Comparison of ENCODE assay signal across 8 mouse cellular contexts in the genomic region with DNA sequence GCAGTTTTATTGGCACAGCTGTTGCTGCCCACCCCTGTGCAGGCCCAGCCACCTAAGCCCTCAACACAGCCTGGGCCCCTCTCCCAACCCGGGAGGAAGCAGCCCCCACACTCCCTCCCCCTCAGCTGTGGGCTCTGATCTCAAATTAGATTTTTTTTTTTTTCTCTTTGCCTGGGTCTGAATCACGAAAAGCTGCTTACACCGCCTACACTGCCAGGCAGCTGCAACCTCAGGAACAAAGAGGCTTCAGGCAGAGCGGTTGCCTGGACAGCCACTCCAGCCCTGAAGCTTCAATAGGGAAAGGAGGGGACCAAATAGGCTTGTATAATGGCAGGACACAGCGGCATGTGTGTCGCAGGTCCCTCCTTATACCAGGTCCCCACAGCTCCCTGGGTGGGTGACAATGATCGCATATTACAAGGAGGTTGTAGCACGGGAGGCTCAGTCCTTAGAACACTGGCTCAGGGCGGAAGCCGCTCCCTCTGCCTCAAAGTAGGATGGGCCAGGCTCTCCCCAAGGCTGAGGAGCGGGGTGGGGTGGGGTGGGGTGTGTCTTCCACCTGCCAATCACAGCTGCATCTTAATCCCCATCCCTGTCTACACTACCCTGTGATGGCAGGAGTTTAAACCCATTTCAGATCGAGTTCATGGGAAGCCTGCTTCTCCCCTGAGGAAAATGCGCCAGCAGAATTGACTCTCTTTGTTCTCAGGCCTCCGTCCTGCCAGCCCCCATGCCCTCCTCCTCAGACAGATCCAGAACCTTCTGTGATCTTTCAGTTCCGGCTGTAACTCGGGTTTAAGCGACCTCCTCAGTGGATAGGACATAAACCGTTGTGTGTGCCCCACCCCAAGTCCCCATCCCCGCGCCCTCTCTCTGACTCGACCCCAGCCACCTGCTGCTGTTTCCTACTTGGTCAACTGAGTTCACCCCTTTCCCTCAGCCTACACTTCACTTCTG. TPM values are rescaled to one million over a fixed set of nuclear protein-coding genes. Genes with fewer than 3 reads are reported as not detected.
A peak's percentile ranks its signal among the peaks of the same experiment; 100 is the strongest.
DNase-seq lines count a peak whose midpoint lies in the region; ATAC-seq and TF ChIP-seq lines count a peak whose summit lies in the region.

No protein-coding gene starts in this region.

- TF ChIP-seq CTCF in midbrain, postnatal 0 days (IDR thresholded peaks at IDR 0.05), result no peak
- no peak for TF ChIP-seq CTCF in gastrocnemius, adult 2 months (IDR thresholded peaks at IDR 0.05)

- intact Hi-C loops in heart, postnatal 10 days (cut with DNase I), result no loop called here
- intact Hi-C loops in gastrocnemius, adult 2 months (cut with DNase I), result no loop called here

- no peak for DNase-seq in heart, postnatal 10 days
- peak; percentile 69 for DNase-seq in c-Kit-negative CD71-positive TER-119-positive erythroid progenitor cells, embryonic 14.5 days (ENCODE audit: low read depth, low spot score)
- DNase-seq in frontal cortex, postnatal 10 days (ENCODE audit: low spot score in 2 of 2), result peak; percentile 72 to 82
- peak; percentile 71 to 92 for DNase-seq in left cerebral cortex, adult 8-10 months (ENCODE audit: low spot score in 2 of 2)
- DNase-seq in midbrain, postnatal 0 days (ENCODE audit: low spot score), result peak; percentile 83
- peak; percentile 81 for DNase-seq in thymus, postnatal 0 days (ENCODE audit: low spot score)
- no peak for DNase-seq in gastrocnemius, adult 2 months

- no peaks in the 10 kb centered on the region for H3K36me3 ChIP-seq in heart, embryonic 15.5 days
- H3K36me3 ChIP-seq in midbrain, postnatal 0 days (ENCODE audit: insufficient read depth, low read length), result no peaks in the 10 kb centered on the region

- H3K4me2 ChIP-seq in heart, embryonic 15.5 days, result peak overlapping the region; percentile 14; the same call in 1 of the 2 replicates
- H3K4me2 ChIP-seq in midbrain, postnatal 0 days (ENCODE audit: low read depth, low read length, poor library complexity, severe bottlenecking), result peak overlapping the region; percentile 40

- peak overlapping the region; percentile 21; the same call in 1 of the 2 replicates for H3K27ac ChIP-seq in heart, embryonic 15.5 days
- peak overlapping the region; percentile 87 for H3K27ac ChIP-seq in midbrain, postnatal 0 days (ENCODE audit: low read depth, low read length)
- no peak overlapping the region; the same call in 1 of the 2 replicates for H3K27ac ChIP-seq in gastrocnemius, adult 2 months

- no peak overlapping the region for H3K9ac ChIP-seq in heart, embryonic 15.5 days
- peak overlapping the region; percentile 40 for H3K9ac ChIP-seq in midbrain, postnatal 0 days (replicated peaks; ENCODE audit: low read length, poor library complexity, severe bottlenecking)

- H3K27me3 ChIP-seq in heart, embryonic 15.5 days, result no peaks in the 10 kb centered on the region
- no peaks in the 10 kb centered on the region for H3K27me3 ChIP-seq in midbrain, postnatal 0 days (ENCODE audit: insufficient read depth, low read length)

- no peak overlapping the region for H3K4me3 ChIP-seq in heart, embryonic 15.5 days
- peak overlapping the region; percentile 7; the same call in 1 of the 2 replicates for H3K4me3 ChIP-seq in midbrain, postnatal 0 days (ENCODE audit: low read depth, low read length)
- H3K4me3 ChIP-seq in gastrocnemius, adult 2 months, result no peak overlapping the region; the same call in 1 of the 2 replicates

- 33% methylated on average over 21 of the region's 21 CpGs for WGBS in heart, embryonic 15.5 days
- 4% methylated on average over 21 of the region's 21 CpGs for WGBS in midbrain, postnatal 0 days

- peak; percentile 47; the same call in 1 of the 2 replicates for ATAC-seq in heart, embryonic 15.5 days (replicated peaks; ENCODE audit: insufficient number of reproducible peaks, insufficient read depth, low FRiP score, low read depth)
- ATAC-seq in midbrain, postnatal 0 days (ENCODE audit: low FRiP score), result peak; percentile 91

- no peaks in the 10 kb centered on the region for H3K9me3 ChIP-seq in heart, embryonic 15.5 days (replicated peaks)
- no peaks in the 10 kb centered on the region for H3K9me3 ChIP-seq in midbrain, postnatal 0 days (ENCODE audit: low read length)

- 0 out of 2 replicates have a peak, but pooled peaks cover 1% of the 10 kb centered on the region for H3K4me1 ChIP-seq in heart, embryonic 15.5 days (replicated peaks)
- peaks cover 6% of the 10 kb centered on the region; the same call in 1 of the 2 replicates for H3K4me1 ChIP-seq in midbrain, postnatal 0 days (ENCODE audit: insufficient read depth, low read length)

RNA-seq across cellular contexts. Expression of a gene that starts 20.2 kb away (rescaled TPM):
- not detected in 2 replicates for polyA plus RNA-seq in heart, embryonic 15.5 days (2015; fragmentation: Nextera tagmentation; extraction: Ambion mirVana)
- total RNA-seq in heart, postnatal 10 days (2021), result not detected
- total RNA-seq in left cerebral cortex, adult 8-10 months (2022), result not detected
- not detected in 2 replicates for total RNA-seq in midbrain, postnatal 0 days (2014; rRNA removed)
- polyA plus RNA-seq in midbrain, postnatal 0 days (2015; fragmentation: Nextera tagmentation; extraction: Ambion mirVana), result 0.19 and 0.25 TPM in 2 replicates
- polyA plus RNA-seq in thymus, postnatal 0 days (2015; fragmentation: Nextera tagmentation; extraction: Ambion mirVana), result not detected in 2 replicates
- total RNA-seq in gastrocnemius, adult 2 months (2021), result not detected

RNA-seq across cellular contexts. Expression of a gene that starts 28.6 kb away (rescaled TPM):
- polyA plus RNA-seq in heart, embryonic 15.5 days (2015; fragmentation: Nextera tagmentation; extraction: Ambion mirVana), result 0.49 and 0.77 TPM in 2 replicates
- total RNA-seq in heart, postnatal 10 days (2021), result 1 to 10 TPM; 3.4 to 4.2 TPM
- not detected for total RNA-seq in left cerebral cortex, adult 8-10 months (2022)
- total RNA-seq in midbrain, postnatal 0 days (2014; rRNA removed), result not detected in 2 replicates
- polyA plus RNA-seq in midbrain, postnatal 0 days (2015; fragmentation: Nextera tagmentation; extraction: Ambion mirVana), result 0.14 TPM in 1 of 2 replicates, not detected in the other
- polyA plus RNA-seq in thymus, postnatal 0 days (2015; fragmentation: Nextera tagmentation; extraction: Ambion mirVana), result 0.90 and 0.91 TPM in 2 replicates
- not detected for total RNA-seq in gastrocnemius, adult 2 months (2021)

Comparison
In these comparisons a context has a peak if more than half of its experiments do, and no peak if none do; other contexts are left out.
1. DNase-seq: peak in c-Kit-negative CD71-positive TER-119-positive erythroid progenitor cells, embryonic 14.5 days (single experiment), frontal cortex, postnatal 10 days (2 of 2), left cerebral cortex, adult 8-10 months (2 of 2), midbrain, postnatal 0 days (single experiment) and thymus, postnatal 0 days (single experiment); none in heart, postnatal 10 days (0 of 2) and gastrocnemius, adult 2 months (single experiment).